Mouse (Mus musculus) brain, embryonic 18.5 days (tissue): ENCODE data around the gene Nfx1.
A peak's percentile ranks its signal among the peaks of the same experiment; 100 is the strongest.
"Not testable (repeated sequence)": the region's sequence is repeated elsewhere in the genome, so short reads cannot be mapped to it uniquely, and the experiment has no call there.

Experiments used
- DNase-seq: peaks from one replicate; pipeline ENCODE4 v3.0.0-alpha.2; 2012; ENCODE audit warnings: low read depth, low spot score

Gene Nfx1

GRCm38 (mm10) chr4:40970842-40971701, at the start of gene Nfx1:
Nfx1 (plus strand) TSS chr4:40970906.
- peak; percentile 94 for DNase-seq

GRCm38 (mm10) chr4:40921288-40921687, 49.4 kb upstream of the Nfx1 start:
- no peak for DNase-seq

- no peak for DNase-seq
Measured at GRCm38 (mm10) chr4:40923087-40923651, 47.5 kb upstream of the Nfx1 start.

DNA sequence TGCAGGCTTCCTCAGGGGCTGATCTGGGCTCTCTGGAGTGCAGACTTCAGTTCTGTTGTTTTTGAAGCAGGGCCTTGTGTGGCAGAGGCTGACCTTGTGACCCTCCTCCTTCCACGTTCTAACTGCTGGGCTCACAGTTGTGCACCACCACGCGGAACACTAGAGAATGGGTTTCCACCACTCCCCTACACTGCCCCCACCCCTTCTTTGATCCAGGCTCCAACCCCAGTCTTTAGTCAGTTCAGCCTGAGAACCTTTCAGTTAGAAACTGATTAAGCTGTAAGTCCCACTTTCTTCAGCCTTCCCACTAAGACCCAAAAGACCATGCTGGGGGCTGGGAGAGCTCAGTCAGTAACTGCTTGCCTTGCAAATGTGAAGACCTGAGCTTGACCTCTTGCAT, 45.1 kb upstream of the Nfx1 start:
- no peak for DNase-seq

DNA sequence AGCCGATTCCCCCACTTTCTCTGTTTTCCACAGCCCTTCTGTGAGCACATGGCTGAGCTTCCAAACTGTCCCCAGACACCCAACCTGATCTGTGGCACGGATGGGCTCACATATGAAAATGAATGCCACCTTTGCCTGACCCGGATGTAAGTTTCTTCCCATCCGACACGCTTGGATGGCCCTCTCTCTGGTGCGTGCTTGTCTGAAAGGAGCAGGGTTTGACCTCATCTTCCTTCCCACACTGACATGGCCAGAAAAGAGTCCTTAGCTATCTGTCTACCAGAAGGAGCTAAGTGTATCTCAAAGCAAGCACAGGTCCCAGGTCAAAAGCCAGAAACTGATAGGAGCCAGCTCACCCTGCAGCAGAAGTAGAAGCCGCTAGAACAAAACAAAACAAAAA, 41.7 kb upstream of the Nfx1 start:
- no peak for DNase-seq

GRCm38 (mm10) chr4:40933694-40934093, 37.0 kb upstream of the Nfx1 start:
- no peak for DNase-seq

- not testable (repeated sequence) for DNase-seq
Measured at GRCm38 (mm10) chr4:40934369-40934768, 36.3 kb upstream of the Nfx1 start.

DNA sequence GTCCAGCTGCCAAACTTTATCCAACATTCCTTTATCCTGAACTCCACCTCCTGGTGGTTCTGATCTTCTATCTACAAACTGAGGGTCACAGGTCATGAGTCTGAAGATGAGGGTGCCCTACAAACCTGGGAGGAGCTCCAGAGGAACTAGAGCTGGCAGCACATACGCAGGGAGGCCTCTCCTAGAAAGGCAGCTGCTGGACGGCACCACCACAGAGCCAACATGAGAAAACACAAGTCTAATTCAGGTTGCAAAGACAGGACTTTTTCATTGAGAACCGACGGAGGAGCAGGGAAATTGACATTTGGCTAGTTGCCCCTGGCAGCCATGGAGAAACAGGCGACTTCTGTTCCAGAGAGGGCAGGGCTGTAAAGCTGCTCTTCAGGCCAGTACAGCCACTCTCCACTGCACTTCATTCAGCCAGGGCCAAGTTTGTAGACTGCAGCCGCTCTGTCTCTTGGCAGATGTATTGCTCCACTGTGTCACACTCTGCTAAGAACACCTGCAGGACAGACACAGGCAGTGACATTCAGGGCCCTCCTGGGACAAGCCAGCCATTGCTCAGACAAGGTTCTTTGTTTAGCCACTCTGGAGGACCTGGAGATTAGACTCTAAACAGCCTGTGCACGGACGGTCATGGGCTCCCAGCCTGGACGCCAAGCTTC, 34.4 kb upstream of the Nfx1 start:
- DNase-seq: peak; percentile 36

- no peak for DNase-seq
Measured at GRCm38 (mm10) chr4:40938793-40939192, 31.9 kb upstream of the Nfx1 start.

GRCm38 (mm10) chr4:40943651-40944050, 27.1 kb upstream of the Nfx1 start:
- DNase-seq: no peak

DNA sequence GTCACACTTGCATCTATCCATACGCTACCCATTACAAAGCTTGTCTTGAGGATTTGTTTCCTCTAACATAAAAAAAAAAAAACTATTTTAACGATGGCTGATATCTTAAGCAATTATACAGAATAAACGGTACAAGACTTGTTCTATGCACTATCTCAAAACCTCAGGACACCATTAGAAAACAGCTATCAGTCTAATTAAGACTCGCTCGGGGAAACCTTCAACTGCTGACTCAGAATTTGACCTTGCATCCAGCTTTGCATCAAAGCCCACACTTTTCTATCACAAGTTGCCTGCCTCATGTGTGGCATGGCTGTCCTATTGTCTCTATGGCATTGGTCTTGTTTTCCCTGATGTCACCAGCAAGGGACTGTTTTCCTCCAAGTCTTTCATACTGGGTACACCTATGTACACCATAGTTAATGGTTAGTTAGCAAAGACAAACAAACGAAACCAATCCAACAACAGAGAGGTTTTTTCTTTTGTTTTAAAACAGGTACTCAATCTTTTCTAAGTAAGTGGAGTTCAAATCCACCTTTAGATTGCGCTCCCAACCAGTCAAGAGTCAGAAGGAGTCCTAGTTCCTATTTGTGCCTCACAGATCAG, 24.1 kb upstream of the Nfx1 start:
- no peak for DNase-seq

GRCm38 (mm10) chr4:40947565-40948159, 23.0 kb upstream of the Nfx1 start:
- no peak for DNase-seq

DNA sequence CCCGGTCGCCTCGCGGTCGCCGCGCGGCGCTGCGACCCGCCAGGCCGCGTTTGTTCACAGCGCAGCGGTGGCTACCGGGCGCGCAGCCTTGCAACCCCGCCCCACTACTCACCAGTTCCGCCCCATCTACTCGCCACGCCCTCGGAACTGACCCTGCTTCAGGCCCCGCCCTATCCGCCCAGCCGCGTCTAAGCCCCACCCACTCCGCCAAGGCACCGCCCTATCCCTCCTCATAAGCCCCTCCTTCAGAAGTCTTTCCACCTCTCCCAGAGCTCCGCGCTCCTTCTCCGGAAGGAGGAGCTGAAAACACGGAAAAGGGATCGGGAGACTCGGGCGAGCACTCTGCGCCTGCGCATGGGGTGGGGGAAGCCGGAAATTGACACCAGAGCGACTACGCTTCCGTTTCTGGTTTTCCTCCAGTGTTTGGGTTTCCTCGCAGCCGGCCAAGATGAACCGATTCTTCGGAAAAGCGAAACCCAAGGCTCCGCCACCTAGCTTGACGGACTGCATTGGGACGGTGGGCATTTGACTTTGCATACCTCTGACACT, 22.5 kb upstream of the Nfx1 start, which contains the start of the genes Bag1 and Chmp5:
Gene Bag1 (minus strand): TSS at position 135 of the 549 bp plus-strand sequence.
Gene Chmp5 (plus strand): TSS at position 248 of the 549 bp plus-strand sequence.
- peak; percentile 98 for DNase-seq

- no peak for DNase-seq
Measured at GRCm38 (mm10) chr4:40953521-40953920, 17.2 kb upstream of the Nfx1 start.

DNA sequence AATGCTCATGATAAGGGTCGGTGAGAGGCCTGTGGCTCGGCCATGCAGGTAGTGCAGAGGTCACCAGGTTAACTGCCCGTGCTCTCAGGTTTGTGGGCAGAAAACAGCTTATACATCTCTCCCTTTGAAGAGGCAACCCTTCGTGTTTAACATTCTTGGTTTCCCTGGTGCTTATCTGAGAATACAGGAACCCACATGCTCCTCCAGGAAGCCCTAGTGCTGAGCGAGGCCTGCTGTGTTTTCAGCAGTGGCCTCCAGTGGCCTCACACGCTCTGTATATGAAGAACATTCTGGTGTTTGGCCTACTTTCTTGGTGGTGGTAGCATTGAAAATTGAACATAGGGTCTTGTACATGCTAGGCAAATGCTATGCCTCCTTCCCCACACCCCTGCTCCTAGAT, 14.8 kb upstream of the Nfx1 start:
- no peak for DNase-seq

- DNase-seq: no peak
Measured at GRCm38 (mm10) chr4:40963536-40963935, 7.2 kb upstream of the Nfx1 start.

GRCm38 (mm10) chr4:40969161-40969560, 1.5 kb upstream of the Nfx1 start:
- no peak for DNase-seq

DNA sequence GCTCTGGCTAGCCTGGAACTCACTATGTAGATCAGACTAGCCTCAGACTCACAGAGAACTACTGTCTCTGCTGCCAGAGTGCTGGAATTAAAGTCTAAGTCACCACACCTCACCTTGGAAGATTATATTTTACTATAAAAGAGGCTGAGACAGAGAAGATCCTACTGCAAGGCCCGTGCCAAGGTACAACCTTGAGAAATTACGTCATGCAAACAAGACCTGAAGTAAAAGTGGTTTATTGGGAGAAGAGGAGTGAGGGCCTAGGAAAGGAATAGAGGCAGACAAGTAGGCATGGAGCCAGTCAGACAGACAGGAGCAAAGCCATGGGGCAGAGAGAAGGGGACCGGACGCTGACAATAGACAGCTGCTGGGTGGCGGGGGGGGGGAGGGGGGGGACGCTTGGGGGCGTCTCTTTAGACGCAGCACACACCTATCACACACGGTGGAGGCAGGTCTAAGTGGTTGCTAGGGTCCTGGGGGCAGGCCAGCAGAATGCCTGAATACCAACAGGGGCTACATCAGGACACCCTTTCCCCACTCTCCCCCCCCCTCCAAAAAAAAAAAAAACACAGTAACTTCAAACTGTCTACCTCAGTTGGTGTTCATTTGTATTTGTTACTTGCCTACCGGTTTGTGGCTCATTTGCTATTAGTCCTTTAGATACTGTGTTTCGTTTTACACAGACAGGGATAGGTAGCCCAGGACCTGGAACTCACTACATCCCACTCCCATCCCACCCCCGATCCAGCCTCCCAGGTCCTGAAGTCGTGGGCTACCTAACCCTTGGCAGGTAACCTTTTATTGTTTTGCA, 720 bp upstream of the Nfx1 start:
- DNase-seq: no peak

DNA sequence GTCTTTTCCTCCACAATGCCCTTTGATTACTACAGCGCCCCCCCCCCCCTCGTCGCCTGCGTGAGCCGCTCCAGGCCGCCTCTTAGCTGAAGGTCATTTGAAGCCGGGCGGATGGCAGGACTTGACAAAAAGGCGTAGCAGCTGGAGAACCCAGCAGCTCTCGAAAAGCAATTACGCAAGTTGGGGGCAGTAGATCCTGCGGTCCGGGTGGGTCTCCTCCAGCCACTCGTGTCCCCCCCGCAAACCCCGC, 189 bp upstream of the Nfx1 start:
- DNase-seq: no peak

GRCm38 (mm10) chr4:40971744-40972143, 1.0 kb downstream of the Nfx1 start:
- no peak for DNase-seq

GRCm38 (mm10) chr4:40974011-40974410, 3.3 kb downstream of the Nfx1 start:
- no peak for DNase-seq
